16 mouse cellular contexts compared by ENCODE assay signal in the genomic region with DNA sequence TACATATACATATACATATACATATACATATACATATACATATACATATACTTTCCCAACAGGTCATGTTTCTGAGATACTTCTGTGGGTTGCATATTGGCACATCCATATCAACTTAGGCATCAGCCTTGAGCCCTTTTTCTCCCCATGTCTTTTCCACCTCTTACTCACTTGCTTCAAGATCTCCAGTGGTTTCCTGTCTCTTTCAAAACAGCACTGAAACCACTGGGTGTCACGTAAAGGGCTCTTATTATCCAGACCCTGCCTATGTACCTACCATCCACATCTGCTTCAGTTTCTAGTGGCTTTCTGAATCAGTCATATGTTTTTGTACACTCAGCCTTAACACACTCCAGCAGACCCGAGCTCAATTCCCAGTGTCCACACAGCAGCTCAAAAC.
"Had no signal": no experiment of that assay in that cellular context is flagged by ENCODE, and none has a peak within 500 bp of the region (broad histone marks: within the 10 kb centered on the region; RNA-seq: fewer than 3 reads in every experiment).

No protein-coding gene starts in this region.

- H3K4me3 ChIP-seq: layer of hippocampus, adult 2 months; limb, embryonic 10.5 days; limb, embryonic 13.5 days; liver, embryonic 13.5 days; midbrain, embryonic 12.5 days; midbrain, embryonic 15.5 days had no signal

- H3K9me3 ChIP-seq: limb, embryonic 10.5 days; limb, embryonic 13.5 days; liver, embryonic 13.5 days; midbrain, embryonic 12.5 days; midbrain, embryonic 15.5 days had no signal

- H3K27me3 ChIP-seq: limb, embryonic 13.5 days; liver, embryonic 13.5 days; midbrain, embryonic 12.5 days; midbrain, embryonic 15.5 days had no signal

- H3K9ac ChIP-seq: limb, embryonic 13.5 days; liver, embryonic 13.5 days; midbrain, embryonic 12.5 days; midbrain, embryonic 15.5 days had no signal

- H3K27ac ChIP-seq: layer of hippocampus, adult 2 months; limb, embryonic 10.5 days; limb, embryonic 13.5 days; liver, embryonic 13.5 days; midbrain, embryonic 12.5 days; midbrain, embryonic 15.5 days had no signal

- DNase-seq: kidney, adult 8-10 months; kidney, postnatal 14 days; layer of hippocampus, adult 9-11 months; liver, embryonic 13.5 days; lung, adult 2 months; lung, postnatal 14 days; lung, postnatal 4 days; thymus, adult 18-20 months; thymus, postnatal 14 days; thymus, postnatal 4 days had no signal

- ATAC-seq: intestine, postnatal 0 days; midbrain, embryonic 15.5 days had no signal

- H3K4me1 ChIP-seq: limb, embryonic 13.5 days; liver, embryonic 13.5 days had no signal

- H3K4me2 ChIP-seq: limb, embryonic 13.5 days; liver, embryonic 13.5 days; midbrain, embryonic 12.5 days; midbrain, embryonic 15.5 days had no signal

- H3K36me3 ChIP-seq: limb, embryonic 10.5 days; limb, embryonic 13.5 days; liver, embryonic 13.5 days; midbrain, embryonic 12.5 days; midbrain, embryonic 15.5 days had no signal
